Mouse (Mus musculus) liver, adult (tissue): ENCODE results near the gene Cpsf4l.

Experiments used
- GATA4 ChIP-seq: IDR thresholded peaks from 2 replicates; pipeline ENCODE4 v1.6.1; 2014; ENCODE audit warnings: mild to moderate bottlenecking, low read length; ENCODE audit not compliant: insufficient replicate concordance

Cpsf4l gene

GRCm38 (mm10) chr11:113687031-113687430, 22.8 kb downstream of the Cpsf4l start:
- TF ChIP-seq GATA4: no peak

DNA sequence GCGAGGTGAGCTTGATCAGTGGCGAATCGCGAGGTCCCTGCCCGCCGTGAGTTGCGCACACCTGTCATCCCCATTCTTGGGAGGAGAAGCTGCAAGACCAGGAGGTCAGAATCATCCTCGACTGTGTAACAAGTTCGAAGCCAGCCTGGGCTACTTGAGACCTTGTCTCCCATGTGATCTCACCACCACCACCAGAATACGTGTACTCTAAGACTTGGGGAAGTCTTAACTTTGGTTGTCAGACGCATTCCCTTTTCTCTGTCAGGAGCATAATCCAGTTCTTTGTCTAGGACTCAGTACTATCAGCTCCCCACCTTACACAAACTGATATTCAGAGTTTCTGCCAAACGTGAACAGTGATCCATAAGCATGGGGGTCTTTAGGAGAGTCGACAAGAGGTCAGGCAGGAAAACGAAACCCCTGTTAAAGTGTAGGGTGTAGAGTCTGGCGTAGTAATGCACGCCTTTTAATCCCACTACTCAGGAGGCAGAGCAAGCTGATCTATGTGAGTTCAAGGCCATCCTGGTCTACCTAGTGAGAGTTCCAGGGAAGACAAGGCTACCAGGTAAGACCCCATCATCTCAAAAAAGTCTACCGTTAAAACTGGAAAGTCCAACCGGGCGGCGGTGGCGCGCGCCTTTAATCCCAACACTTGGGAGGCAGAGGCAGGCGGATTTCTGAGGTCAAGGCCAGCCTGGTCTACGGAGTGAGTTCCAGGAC, 24.9 kb downstream of the Cpsf4l start:
- TF ChIP-seq GATA4: no peak

- TF ChIP-seq GATA4: no peak
Measured at GRCm38 (mm10) chr11:113683957-113684706, 25.7 kb downstream of the Cpsf4l start, which contains the start of the genes Fam104a and D11Wsu47e. TSS of gene Fam104a (minus strand) at chr11:113684155. TSS of gene D11Wsu47e (plus strand) at chr11:113684412.

- no peak for TF ChIP-seq GATA4
Measured at GRCm38 (mm10) chr11:113683627-113683956, 26.2 kb downstream of the Cpsf4l start.

- TF ChIP-seq GATA4: no peak
Measured at GRCm38 (mm10) chr11:113682897-113683626, 26.8 kb downstream of the Cpsf4l start.

DNA sequence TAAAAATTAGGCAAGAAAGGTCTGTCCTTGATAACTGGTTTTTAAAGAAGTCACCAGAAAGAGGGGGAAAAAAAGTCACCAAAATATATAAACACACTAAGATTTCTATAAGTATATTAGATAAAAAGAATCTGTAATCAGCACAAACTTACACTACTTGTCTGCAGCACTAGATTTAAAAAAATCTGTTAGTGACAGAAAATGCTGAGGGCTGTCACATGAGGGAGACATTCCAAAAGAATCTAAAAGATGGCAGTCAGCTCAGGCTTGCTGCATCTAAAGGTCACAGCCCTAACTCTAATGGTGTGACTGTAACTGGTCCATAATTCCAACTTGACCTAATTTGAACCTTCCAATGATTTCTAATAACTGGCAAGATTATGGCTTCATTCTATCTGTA, 27.8 kb downstream of the Cpsf4l start:
- no peak for TF ChIP-seq GATA4

DNA sequence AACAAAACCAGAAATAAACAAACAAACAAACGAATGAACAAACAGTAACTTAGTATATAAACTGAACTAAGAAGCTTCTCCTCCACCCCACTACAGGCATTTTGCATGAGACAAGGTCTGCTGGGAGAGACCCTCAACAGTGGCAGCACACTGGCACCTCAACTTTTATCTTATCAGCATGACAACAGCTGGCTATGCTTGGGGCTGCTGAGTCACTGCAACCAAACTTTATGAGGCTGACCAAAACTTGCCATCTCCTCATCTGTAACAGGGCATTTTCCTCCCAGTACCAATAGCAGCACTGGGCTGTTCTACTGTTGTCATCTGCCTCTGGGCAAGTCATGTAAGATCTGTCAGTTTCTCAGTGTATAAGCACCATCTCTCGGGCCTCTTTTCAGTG, 28.9 kb downstream of the Cpsf4l start:
- TF ChIP-seq GATA4: no peak

GRCm38 (mm10) chr11:113678373-113678772, 31.4 kb downstream of the Cpsf4l start:
- no peak for TF ChIP-seq GATA4

- no peak for TF ChIP-seq GATA4
Measured at GRCm38 (mm10) chr11:113677378-113677777, 32.4 kb downstream of the Cpsf4l start.

GRCm38 (mm10) chr11:113676847-113677246, 33.0 kb downstream of the Cpsf4l start:
- TF ChIP-seq GATA4: no peak

GRCm38 (mm10) chr11:113674595-113674994, 35.2 kb downstream of the Cpsf4l start:
- TF ChIP-seq GATA4: no peak

- TF ChIP-seq GATA4: no peak
Measured at GRCm38 (mm10) chr11:113673614-113674013, 36.2 kb downstream of the Cpsf4l start.

- TF ChIP-seq GATA4: no peak
Measured at GRCm38 (mm10) chr11:113669711-113670110, 40.1 kb downstream of the Cpsf4l start.

DNA sequence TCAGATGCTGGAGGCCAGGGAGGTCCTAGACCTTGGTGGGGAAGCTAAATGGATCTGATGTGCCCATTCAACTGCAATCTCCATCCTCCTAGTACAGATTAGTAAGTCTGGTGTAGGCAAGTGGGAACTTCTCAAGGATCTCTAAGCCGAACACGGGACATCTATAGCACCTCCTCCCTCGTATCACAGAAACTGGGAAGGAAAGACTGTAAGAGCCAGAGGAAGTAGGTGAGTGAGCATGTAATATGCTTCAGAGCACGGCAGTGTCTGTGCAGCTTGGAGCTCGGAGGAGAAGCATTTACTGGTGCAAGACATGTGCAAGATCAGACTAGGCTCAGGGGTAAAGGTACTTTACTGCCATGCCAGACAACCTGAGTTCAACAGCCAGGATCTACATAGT, 41.0 kb downstream of the Cpsf4l start:
- TF ChIP-seq GATA4: no peak

DNA sequence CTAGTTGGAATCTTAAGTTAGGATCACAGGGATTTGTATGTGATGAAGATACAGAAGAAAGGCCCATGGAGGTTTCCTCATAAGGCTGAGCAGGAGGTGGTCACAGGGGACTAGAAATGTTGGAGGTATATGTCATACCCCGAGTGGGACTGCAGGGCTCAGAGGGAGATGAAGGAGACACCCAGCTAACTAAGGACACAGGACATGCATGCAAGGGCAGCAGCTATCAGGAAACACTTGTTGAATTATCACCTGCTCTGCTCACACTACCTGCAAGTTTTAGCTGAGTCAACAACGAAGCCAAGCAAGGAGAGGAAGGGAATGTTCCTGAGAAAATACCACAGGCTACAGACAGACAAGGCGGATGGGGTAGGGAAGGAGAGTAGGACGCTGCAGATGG, 42.1 kb downstream of the Cpsf4l start:
- no peak for TF ChIP-seq GATA4

GRCm38 (mm10) chr11:113667122-113667521, 42.7 kb downstream of the Cpsf4l start:
- TF ChIP-seq GATA4: peak; percentile 20; the same call in 1 of the 2 replicates
